Mouse (Mus musculus) left cerebral cortex, postnatal 14 days (tissue): ENCODE measurements around the gene Ccnd3. TPM values are rescaled to one million over a fixed set of nuclear protein-coding genes. Genes with fewer than 3 reads are reported as not detected.

Experiments
- DNase-seq, 2 experiments: peaks; one replicate each; pipeline ENCODE4 v3.0.0; 2021 to 2022; ENCODE audit warnings: low spot score in 2 of 2, mixed read lengths in 1 of 2
- intact Hi-C: fragments of 180-260 bp; cut with DNase I; formaldehyde crosslinking; loops from one replicate; pipeline ENCODE4 v1.15.1; 2025
- total RNA-seq, 2 experiments: library from RNA; stranded (reverse); gene quantifications; 2 replicates each; pipeline ENCODE4 v1.2.3; 2021

Gene Ccnd3
- total RNA-seq, 2 experiments from 2014 or later, result 30.1 to 30.7 TPM

DNA sequence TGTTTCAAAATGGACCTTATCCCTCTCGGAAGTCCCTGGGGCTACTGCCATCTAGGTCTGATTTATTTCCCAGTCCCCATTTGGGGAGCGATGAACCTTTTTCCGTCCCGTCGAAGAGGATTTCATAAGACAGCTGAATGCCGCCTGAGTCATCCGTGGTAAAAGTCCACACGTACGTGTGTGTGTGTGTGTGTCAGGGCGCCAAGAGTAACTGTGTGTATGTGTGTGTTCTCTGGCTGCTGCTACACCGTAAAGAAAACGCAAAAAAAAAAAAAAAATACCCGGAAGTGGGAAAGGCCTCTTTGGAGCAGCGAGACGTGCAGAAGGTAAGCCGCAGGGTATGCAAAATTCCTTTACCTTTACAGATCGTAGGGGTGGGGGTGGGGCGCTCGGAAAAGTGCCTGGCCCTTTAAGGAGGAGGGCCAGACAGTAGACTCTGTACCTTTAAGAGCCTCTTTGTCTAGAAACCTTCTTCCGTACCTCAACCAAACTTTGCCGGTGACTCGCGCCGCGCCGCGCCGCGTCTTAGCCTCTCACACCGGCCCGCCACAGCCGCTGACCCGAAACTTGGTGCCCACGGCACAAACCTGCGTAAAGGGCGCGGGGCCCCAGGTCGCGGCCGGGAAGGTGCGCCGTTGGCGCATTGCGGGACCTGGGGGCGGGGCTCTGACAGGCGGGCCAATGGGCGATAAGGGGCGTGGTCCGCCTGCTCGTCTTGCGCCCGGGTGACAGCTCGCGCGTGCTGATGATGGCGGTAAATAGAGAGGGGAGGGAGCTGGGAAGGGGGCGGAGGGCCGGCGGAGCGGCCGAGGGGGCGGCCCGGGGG is 124.2 kb downstream of the Ccnd3 start:
- intact Hi-C loops, result loop anchor here (5.0 kb wide), 1 partner anchor 48 kb away; no protein-coding TSS in a partner anchor
- DNase-seq, result peak; percentile 94 to 96

DNA sequence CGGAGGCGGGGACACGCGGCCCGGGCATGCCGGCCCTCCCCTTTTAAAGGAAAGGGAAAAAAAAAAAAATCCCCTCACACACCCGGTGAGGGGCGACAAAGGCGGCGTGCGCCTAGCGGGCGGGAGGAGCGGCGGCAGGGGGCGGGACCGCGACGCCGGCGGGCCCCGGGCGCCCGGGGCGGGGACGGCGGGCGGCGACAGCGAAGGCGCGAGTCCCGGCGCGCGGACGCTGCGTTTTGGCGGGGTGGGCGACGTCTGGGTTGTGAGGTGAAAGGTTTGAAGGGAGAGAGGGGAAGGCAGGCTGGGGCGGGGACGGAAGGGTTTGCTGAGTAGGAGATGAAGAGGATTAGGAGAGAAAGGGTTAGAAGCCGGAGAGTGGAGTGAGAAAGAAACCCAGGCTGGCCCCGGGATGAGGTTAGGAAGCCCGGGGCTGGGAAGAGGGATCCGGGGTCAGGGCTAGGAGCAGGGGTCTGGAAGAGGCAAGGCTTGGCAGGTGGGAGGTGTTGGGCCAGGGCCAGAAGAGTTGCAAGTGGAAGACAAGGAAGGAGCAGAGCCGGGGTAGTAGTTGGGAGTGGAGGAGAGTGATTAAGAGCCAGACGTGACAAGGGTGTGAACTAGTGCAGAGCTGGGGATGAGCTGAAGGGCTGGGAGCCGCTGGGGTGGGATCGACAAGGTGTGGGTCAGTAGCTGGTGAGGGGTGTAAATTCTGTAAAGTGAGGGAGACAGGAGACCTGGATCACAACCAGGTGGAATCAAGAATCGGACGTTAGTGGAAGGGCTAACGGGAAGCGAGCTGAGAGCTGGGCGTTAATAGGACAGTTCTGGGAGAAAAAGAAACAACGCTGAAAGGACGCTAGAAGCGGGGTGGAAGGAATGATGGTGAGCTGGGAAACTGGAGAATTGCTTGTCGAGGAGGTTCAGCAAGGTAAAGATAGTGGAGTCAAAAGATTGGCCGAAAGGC is 125.1 kb downstream of the Ccnd3 start:
- DNase-seq, result peak in 1 of 2 experiments; percentile 39
- intact Hi-C loops, result loop anchor here (5.0 kb wide), 2 partner anchors 37 to 47 kb away; no protein-coding TSS in a partner anchor

DNA sequence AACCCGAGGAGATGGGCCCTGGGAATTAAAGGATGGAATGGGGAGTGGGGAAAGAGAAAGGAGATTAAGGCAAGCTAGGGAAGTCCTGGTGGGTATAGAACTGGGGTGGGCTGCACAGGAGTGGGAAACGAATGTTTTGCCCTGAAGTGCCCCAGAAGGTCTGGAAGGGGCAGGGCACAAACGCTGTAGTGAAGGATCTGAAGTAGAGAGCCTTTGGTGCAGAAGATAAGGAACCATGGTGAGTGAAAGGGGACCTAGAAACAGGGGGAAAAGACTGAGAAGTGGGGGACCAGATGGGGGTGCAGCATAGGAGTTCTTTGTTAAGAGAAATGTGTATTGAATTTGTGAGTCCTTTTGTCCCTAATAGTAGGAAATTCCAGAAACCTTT is 125.8 kb downstream of the Ccnd3 start, which contains the start of gene Usp49:
Gene Usp49, plus strand, starts transcription at position 13 of the 388 bp plus-strand sequence.
- intact Hi-C loops, result loop anchor here (5.0 kb wide), 1 partner anchor 37 kb away; no protein-coding TSS in a partner anchor
- no peak for DNase-seq

GRCm38 (mm10) chr17:47632181-47632840 is 127.5 kb downstream of the Ccnd3 start:
- intact Hi-C loops, result loop anchor here (5.0 kb wide), 1 partner anchor 35 kb away; no protein-coding TSS in a partner anchor
- no peak for DNase-seq

DNA sequence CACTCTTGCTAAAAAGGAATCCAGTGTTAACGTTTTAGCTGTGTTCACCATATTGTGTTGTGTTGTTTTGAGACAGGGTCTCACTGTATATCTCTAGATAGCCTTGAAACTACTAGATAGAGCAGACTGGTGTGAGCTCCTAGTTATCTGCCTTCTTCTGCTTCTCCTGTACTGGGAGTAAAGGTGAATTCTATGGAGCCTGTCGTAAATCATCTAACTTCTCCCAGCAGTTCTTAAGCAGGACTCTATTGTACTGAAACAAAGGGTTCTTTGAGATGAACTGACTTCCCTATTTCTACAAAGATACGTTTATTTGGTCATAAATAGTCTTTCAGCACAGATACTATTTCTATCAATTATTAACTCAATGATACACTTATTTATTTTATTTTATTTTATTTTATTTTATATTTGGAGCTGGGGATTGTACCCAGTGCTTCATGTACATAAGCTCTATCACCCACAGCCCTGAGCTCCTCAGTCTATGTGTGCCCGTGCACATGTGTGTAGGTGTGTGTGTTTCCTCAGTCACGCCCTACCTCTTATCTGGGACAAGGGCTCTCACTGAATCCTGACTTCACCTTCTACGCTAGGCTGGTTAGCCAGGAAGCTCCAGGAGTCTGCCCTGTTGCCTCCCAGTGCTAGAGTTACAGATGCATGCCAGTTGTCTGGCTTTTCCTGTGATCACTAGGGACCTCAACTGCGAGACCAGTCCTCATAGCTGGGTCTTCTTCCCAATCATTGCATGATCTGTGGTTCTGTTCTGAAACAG is 129.3 kb downstream of the Ccnd3 start:
- intact Hi-C loops, result loop anchor here (5.0 kb wide), 1 partner anchor 33 kb away; no protein-coding TSS in a partner anchor
- DNase-seq, result no peak

GRCm38 (mm10) chr17:47642992-47643391 is 138.1 kb downstream of the Ccnd3 start:
- intact Hi-C loops, result loop anchor here (5.0 kb wide), 1 partner anchor 34 kb away; no protein-coding TSS in a partner anchor
- no peak for DNase-seq

DNA sequence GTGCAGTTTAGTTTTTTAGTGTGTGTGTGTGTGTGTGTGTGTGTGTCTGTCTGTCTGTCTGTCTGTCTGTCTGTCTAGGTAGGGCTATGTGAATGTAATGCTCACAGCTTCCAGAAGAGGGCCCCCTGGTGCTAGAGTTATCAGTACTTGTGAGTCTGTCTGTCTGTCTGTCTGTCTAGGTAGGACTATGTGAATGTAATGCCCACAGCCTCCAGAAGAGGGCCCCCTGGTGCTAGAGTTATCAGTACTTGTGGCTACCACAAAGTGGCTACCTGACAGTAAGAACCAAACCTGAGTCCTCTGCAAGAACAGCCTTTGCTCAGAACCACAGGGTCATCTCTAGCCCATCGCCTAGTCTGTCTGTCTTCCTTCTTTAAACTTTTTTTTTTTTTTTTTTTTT is 141.8 kb downstream of the Ccnd3 start:
- DNase-seq, result peak; percentile 63 to 84
- intact Hi-C loops, result no loop called here

GRCm38 (mm10) chr17:47648966-47649365 is 144.1 kb downstream of the Ccnd3 start:
- intact Hi-C loops, result no loop called here
- no peak for DNase-seq

Other genes starting within 250 kb of the Ccnd3 start
- gene Mrps10, start 136.2 kb upstream of the Ccnd3 start, total RNA-seq, result 10 to 100 TPM; 26.2 to 28.5 TPM
- gene Guca1b, start 119.7 kb upstream of the Ccnd3 start, total RNA-seq, result under 1 TPM; 0.72 to 0.77 TPM
- gene Guca1a, start 104.5 kb upstream of the Ccnd3 start, total RNA-seq, result under 1 TPM in 1 of 2 experiments, not detected in 1; 0.40 TPM
- gene AI661453, start 68.4 kb upstream of the Ccnd3 start, total RNA-seq, result under 1 TPM; 0.23 to 0.59 TPM
- gene 1700001C19Rik, start 67.7 kb upstream of the Ccnd3 start, total RNA-seq, result not detected
- 10 to 100 TPM; 14.6 to 17.1 TPM for gene Taf8, start 2.8 kb upstream of the Ccnd3 start, total RNA-seq
- gene Bysl, start 106.4 kb downstream of the Ccnd3 start, total RNA-seq, result 10 to 100 TPM; 21.0 to 21.1 TPM
- gene Med20, start 106.5 kb downstream of the Ccnd3 start, total RNA-seq, result 10 to 100 TPM; 20.8 to 28.9 TPM
- gene Gm20517, start 106.5 kb downstream of the Ccnd3 start, total RNA-seq, result 1 to 10 TPM; 5.8 to 7.4 TPM
- gene Usp49, start 125.6 kb downstream of the Ccnd3 start, total RNA-seq, result 10 to 100 TPM in 1 of 2 experiments, 1 to 10 TPM in 1; 9.0 to 10.4 TPM
- 100 to 1,000 TPM; 218 to 227 TPM for gene Tomm6, start 183.3 kb downstream of the Ccnd3 start, total RNA-seq
- 10 to 100 TPM; 23.4 to 26.1 TPM for gene Frs3, start 184.0 kb downstream of the Ccnd3 start, total RNA-seq
- 1 to 10 TPM; 4.7 to 5.3 TPM for gene Gm21981, start 189.4 kb downstream of the Ccnd3 start, total RNA-seq
- 1 to 10 TPM; 5.0 to 5.5 TPM for gene Prickle4, start 189.7 kb downstream of the Ccnd3 start, total RNA-seq
- gene Pgc, start 221.8 kb downstream of the Ccnd3 start, total RNA-seq, result not detected
- gene Tfeb, start 232.0 kb downstream of the Ccnd3 start, total RNA-seq, result 10 to 100 TPM in 1 of 2 experiments, 1 to 10 TPM in 1; 8.0 to 13.3 TPM